Mouse (Mus musculus): ENCODE measurements around the gene Zpr1.

The Zpr1 gene

DNA sequence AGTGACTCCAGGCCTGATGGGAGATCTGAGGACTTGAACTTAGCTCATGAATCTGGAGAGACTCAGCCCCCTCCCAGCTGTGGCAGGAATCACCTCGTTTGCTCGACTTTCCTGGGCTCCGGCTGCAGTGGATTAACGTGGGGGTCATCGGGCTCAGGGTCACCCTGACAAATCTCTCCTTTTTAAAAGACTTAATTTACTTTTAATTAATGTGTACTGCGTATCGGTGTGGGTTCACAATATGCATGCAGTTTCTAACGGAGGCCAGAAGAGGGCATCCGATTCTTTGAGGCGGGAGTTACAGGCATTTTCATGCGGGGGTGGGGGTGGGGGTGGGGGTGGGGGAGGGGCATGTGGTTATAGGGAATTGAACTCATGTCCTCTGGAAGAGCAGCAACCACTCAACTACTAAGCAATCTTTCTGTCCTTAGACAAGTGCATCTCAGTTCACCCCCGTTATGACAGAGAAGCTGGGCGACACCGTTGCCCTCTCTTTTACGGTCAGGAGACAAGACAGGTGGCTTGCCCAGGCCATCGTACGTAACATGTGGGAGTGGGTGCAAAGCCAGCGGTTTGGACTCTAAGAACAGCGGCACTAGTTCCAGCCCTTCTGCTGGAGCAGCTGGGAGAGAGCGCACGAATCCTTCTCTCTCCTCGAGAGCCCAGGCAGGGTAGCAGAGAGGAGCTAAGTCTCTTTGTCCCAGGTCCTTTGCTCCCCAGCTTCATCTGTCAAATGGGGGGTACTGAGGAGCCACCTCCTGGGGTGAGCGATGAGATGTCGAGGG lies 57.1 kb downstream of the Zpr1 start:
- DNase-seq = peak in 1 of 2 experiments; percentile 18

DNA sequence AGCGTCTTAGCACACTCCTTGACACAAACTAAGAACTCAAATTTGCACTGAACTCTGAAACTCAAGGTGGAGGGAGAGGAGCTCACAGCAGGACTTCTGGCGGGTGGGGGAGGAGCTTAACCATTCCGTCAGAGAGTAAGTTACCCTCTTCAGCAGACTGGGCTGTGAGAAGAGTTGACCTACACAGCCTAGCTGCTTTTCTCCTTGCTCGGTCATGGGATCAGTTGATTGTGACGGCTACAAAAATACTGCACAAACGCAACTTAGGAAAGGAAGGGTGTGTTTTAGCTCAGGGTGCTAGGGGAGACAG lies 57.7 kb downstream of the Zpr1 start:
- peak in 1 of 2 experiments; percentile 23 for DNase-seq

DNA sequence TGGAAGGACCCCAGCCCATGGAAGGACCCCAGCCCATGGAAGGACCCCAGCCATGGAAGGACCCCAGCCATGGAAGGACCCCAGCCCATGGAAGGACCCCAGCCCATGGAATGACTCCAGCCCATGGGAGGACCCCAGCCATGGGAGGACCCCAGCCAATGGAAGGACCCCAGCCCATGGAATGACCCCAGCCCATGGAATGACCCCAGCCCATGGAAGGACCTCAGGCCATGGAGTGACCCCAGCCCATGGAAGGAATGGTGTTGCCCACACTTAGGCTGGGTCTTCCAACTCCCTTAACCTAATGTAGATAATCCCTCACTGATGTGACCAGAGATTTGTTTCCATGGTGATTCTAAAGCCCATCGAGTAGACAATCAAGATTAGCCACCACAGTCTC lies 58.4 kb downstream of the Zpr1 start:
- DNase-seq = peak in 1 of 2 experiments; percentile 5

Data from kidney, postnatal 25 days (tissue).